Mouse (Mus musculus) CD4-positive, CD25-positive, alpha-beta regulatory T cell, adult 2 months (primary cell): ENCODE data around the gene Chst5.
"Not testable (repeated sequence)": the region's sequence is repeated elsewhere in the genome, so short reads cannot be mapped to it uniquely, and the experiment has no call there.

Source experiments
- DNase-seq: peaks from one replicate; pipeline ENCODE4 v3.0.0-alpha.2; 2012; ENCODE audit warnings: low read depth, low spot score

The Chst5 gene

DNA sequence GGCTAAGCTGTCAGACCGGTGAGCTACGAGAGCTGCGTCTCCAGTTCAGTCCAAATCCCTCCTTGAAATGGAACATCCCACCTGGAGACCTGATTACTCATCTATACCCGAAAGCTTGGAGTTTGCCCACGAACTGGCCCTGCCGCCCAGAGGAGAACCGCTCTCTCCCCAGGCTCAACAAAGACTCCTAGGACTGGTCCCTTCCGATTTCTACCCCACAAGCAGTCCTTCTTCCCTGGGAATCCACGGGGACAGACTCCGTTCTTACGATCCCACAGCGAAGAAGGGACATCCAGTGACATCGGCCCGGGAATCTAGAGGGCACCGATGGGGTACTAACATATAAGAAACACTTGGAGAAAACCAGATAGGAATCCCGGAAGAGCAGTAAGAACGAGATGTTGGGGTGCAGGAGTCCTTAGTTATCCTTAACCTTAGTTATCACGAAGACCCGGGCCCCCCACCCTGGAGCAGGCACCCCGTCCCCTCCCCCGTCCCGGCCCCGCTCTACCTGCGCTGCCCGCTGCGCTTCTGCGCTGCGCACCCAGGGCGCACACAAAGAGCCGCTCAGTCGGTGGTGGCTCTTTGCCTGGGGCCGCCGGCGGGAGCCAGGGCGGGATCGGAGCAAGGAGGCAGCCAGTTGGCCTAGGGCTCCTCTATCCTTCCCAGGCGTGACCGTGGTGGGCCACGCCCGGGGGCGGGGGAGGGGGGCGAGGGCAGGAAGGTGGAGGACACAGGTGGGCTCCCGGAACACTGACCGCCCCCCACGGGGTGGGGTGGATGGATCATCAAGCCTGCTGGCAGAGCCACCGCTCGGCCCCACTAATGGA, at the start of gene Chst5:
Gene Chst5 (minus strand): TSS at position 827 of the 830 bp plus-strand sequence.
- no peak for DNase-seq

DNA sequence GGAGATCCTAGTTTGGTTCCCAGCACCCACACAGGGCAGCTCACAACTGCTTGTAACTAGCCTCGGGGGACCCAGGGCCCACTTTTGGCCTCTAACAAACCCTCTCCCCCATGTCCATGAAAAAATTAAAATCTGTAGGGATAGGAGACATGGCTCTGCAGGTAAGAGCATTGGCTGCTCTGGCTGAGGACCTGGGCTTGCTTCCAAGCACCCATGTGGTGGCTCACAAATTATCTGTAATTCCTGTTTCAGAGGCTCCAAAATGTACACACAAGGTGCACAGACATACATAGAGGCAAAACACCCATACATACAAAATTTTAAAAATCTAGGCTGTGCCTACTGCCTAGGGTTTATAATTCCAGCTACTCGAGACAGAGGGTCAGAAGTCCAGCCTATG, 47.0 kb upstream of the Chst5 start:
- no peak for DNase-seq

DNA sequence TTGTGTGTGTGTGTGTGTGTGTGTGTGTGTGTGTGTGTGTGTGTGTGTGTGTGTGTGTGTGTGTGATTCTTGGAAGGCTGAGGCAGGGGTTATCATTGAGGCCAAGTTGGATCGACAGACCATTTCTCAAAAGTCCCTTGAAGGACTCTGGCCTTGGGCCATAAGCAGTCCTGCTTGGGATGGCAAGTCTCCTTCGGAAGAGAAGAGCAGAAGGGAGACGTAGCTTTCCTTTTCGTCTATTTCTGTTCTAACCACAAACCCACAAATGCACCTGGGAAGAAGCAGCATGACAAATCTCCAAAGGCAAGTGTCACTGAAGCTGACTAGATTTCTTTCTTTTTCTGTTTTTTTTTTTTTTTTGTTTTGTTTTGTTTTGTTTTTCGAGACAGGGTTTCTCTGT, 45.6 kb upstream of the Chst5 start:
- peak; percentile 21 for DNase-seq

DNA sequence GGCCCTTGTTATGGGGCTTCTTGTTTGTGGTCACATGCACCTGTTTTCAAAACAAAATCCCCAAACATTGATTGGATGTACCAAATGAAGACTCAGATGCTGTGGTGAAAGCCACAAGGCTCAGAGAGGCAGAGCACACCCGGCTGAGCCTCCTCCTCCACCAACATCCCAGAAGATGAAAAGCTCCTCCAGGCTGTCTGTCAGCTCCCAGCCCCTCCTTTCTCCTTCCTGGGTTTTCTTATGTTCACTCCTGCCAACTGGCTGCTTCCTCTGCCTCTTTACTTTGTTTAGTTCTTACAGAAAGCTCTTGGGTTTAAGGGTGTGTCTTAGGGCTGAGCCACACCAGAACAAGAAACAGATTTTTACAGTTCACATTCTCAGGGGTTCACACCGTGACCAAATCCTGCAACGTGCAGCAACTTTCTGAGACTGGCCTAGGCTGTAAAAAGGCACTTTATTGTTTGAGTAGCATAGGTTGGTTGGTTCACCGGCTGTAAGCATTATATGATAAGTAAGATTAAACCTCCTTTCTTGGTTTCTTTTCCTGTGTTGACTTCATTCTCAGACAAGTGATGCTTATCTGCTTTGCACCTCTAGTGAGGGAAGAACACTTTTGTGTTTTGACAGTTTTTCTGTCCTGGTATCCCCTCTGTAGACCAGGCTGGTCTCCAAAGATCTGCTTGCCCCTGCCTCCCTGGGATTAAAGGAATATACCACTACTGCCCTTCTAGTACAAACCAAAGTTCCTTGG, 44.8 kb upstream of the Chst5 start:
- peak; percentile 29 for DNase-seq

DNA sequence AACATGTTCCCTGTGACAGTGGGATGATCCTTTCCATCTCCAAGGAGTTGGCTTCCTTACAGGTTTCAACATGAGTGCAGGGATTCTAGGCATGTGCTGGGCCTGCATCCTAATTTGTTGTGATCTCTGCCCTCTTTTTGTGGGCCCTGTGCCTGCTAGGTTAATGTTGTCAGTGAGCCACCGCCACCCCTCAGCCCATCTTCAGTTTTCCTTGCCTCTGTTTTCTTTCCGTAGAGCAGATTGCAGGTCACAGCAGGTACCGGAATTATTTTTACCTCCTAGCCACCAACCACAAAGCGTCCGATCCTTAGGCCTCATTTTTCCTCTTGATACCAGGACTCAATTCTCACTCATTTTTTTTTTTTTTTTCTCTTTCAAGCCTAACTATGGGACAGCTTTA, 41.7 kb upstream of the Chst5 start:
- no peak for DNase-seq

DNA sequence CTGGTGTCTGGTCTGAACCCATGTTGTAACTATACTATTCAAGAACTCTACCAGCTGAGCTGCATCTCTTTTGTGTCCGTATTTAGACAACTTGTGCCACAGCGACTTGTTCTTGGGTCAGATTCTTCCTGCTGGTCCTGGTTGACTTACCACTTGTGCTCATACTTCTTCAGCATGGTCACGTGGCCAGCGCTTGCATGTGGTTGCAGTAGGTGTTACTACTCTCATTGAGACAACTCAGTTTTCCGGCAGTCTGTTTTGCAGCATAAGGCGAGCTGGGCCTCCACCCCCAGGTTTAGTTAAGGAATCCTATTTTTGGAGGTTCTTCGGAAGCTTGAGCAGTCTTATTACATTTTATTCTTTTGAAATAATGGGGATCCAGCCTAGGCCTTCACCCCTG, 41.1 kb upstream of the Chst5 start:
- DNase-seq = no peak

DNA sequence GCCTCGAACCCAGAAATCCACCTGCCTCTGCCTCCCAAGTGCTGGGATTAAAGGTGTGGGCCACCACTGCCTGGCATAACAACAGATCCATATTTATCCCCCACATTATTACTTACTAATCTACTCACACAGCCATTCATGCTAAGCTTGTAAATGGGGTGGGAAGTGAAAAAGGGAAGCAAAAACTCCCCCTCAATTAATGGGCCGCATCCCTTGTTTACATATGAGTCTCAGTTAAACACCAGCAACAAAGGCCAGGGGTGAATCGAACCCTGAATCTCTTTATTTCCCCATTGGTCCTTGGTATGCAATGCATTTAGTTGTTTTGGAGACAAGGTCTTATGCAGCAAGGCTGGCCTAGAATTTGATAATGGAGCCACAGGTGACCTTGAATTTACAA, 40.6 kb upstream of the Chst5 start:
- no peak for DNase-seq

DNA sequence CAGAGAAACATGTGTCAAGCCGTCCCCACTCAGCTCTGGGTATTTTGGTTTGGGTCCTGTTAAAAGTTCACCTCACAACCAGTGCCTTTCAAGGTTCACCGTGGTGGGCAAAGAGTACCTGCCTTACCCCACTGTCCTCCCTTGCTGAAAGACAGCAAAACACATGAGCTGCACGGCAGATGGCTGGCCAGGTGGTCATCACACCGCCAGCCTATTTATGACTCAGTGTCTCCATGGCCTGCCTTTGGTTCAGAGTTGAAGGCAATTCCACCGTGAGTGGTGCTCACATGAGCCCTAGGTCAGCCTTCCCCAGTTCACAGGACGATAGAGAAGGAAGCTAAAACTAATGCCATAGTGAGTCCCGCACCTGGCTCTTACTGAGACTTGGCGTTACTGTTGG, 37.7 kb upstream of the Chst5 start:
- DNase-seq = no peak

DNA sequence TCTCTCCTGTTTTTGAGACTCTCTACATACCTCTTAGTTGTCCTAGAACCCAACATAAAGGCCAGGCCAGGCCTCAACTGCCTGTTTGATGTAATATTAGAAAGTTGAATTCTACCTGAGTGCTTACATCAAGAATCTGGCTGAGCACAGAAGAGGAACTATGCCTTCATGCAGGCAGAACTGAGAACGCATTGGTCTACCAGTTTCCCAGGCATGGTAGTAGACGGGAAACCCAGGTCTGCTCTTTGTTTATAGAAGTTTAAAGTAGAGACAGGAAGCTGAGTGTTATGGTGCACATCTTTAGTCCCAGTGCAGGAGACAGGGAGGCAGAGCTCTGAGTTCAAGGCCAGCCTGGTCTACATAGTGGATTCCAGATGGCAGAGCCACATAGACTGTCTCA, 36.9 kb upstream of the Chst5 start:
- no peak for DNase-seq

DNA sequence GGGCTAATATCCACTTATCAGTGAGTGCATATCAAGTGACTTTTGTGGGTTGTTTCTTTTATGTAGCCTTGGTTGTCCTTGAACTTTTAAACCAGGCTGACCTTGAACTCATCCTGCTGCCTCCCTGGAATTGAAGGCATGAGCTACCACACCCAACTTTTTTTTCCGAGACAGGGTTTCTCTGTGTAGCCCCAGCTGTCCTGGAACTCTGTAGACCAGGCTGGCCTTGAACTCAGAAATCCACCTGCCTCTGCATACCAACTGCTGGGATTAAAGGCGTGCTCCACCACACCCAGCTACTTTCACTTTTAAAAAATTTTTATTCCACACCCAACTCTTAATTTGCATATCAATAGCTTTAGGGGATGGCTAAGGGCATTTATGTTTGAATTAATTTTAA, 33.3 kb upstream of the Chst5 start:
- DNase-seq = no peak

DNA sequence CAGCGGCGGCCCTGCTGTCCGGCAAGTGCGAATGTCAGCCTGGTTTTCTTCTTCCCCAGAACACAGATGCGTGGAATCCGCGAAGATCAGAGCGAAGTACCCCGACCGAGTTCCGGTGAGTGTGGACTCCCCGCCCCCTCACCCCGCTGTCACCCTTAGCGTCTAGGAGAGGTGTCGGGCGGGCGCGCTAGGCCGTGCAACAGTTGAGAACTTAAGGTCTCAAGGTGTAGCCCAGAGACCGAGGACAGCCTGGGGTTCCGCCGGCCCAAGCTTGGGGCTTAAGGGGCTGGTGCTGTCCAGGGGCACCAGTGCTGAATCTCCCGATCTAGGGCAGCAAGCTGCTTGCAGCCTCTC, 30.8 kb upstream of the Chst5 start:
- peak; percentile 71 for DNase-seq

DNA sequence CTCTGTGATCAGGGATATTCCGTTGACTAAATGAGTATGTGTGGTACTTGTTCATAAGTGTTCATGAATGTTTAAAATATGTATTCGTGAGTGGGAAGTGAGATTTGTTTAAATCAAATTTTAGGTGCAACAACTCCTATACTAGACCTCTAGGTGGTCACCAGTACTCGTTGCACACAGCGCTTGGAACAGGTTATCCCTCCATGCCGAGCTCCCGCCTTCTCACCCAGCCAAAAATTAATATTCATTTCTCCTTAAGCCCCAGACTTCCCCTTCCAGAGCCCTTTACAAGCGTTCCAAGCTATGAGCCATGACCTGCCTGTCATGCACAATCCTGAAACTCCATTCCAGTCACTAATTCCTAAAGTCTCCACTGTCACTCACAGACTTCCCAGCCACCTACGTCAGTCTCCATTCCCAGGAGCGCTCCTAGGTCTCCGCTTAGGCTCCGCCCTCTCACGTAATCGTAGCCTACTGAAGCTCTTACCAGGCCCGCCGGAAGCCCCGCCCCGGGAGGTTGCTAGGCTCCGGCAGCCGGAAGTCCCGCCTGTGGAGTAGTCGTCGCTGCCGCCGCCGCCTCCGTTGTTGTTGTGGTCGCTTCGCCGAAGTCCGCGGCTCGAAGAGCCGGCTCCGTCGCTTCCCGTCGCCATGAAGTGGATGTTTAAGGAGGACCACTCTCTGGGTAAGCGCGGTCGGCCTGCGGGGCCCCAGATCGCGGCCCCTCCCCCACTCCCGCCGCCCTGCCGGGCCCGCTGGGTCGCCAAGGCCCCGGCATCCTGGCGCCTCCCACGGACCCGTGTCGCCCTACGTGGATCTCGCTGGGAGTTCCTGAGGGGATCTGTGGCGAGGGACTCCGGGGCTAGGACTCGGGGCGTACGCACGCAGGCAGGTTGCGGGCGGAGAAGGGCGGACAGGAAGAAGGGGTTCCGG, 30.2 kb upstream of the Chst5 start, which contains the start of gene Gabarapl2:
Gene Gabarapl2 (plus strand): TSS at position 533 of the 930 bp plus-strand sequence.
- DNase-seq = peak; percentile 95

DNA sequence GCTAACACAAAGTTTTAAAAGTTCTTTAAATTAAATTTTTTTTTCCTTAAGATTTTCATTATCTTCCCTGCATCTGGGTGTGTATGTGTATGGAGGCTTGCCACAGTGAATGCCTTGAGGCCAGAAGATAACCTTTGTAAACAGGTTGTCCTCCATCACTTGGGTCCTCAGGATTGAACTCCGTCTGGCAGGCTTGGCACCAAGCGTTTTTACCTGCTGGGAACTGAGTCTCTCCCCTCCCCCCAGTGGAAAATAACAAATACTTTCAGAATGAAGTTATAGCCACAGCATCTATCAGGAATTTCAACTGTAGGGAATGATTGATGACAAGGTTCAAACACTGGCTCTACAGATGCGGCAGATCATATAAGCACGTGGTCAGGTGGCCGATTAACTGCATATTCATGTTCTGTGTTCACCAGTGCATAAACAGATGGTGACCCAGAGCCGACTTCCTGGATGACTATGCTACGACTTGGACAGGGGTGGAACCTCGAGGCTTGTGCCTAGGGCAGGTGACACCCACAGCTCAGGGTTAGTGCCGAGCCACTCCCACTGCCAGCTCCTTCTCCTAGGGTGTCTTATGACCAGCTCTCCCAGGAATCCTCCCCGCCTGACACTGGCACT, 29.4 kb upstream of the Chst5 start:
- DNase-seq = peak; percentile 67

DNA sequence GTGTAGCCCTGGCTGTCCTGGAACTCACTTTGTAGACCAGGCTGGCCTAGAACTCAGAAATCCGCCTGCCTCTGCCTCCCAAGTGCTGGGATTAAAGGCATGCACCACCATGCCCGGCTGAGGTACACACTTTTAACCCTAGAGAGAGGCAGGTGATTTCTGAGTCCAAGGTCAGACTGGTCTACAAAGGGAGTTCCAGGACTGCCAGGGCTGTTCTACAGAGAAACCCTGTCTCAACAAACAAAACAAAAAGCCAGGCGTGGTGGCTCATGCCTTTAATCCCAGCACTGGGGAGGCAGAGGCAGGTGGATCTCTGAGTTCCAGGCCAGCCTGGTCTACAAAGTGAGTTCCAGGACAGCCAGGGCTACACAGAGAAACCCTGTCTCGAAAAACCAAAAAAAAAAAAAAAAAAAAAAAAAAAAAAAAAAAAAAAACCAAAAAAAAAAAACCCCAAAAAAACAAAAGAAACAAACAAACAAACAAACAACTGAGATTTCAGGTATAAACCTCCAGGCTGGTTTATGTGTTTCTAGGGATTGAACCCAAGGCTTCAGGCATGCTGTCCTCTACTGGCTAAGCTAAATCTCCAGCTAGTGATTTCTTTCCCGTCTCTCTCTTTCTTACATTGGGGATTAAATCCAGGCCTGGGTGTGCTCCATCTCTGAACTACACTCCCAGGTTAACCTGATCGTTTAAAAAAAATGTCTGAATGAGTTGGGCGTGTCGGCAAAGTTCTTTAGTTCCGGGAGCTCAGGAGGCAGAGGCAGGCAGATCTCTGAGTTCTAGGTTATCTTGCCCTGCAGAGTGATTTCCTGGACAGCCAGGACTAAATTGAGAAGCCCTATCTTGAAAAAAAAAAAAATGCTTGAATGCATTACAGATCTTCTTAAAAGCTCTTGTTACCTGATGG, 28.1 kb upstream of the Chst5 start:
- not testable (repeated sequence) for DNase-seq

DNA sequence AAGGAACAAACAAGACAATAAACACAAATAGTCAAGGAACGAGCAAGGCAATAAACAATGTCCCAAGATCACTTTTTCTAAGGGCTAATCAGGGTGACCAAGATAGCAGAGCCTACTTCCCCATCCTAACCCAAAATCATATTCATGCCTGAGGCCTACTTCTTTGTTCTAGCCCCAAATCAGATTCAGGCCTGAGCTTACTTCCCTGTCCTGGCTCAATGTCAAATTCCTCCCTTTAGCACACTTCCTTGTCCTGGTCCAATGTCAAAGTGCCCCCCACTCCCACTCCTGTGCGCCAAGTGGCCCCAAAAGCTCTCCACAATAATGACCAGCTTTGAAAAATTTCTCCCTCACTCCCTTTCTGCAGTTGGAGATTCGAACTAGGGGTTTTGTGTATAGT, 26.9 kb upstream of the Chst5 start:
- DNase-seq = no peak

DNA sequence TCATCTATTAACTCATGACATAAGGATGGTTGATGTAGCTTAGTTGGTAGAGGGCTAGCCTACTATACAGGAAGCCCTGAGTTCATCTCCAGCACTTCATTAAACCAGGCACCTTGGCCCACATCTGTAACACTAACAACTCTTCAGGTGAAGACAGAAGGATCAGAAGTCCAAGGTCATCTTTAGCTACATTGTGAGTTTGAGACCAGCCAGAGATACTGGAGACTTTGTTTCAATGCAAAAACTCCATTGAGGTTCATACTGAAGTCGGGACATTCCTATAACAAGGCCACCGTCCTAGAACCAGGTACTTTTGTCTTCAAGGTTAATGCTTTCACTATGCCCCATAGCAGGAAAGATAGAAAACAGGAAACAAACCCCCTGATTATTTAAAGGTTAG, 24.0 kb upstream of the Chst5 start:
- DNase-seq = no peak

DNA sequence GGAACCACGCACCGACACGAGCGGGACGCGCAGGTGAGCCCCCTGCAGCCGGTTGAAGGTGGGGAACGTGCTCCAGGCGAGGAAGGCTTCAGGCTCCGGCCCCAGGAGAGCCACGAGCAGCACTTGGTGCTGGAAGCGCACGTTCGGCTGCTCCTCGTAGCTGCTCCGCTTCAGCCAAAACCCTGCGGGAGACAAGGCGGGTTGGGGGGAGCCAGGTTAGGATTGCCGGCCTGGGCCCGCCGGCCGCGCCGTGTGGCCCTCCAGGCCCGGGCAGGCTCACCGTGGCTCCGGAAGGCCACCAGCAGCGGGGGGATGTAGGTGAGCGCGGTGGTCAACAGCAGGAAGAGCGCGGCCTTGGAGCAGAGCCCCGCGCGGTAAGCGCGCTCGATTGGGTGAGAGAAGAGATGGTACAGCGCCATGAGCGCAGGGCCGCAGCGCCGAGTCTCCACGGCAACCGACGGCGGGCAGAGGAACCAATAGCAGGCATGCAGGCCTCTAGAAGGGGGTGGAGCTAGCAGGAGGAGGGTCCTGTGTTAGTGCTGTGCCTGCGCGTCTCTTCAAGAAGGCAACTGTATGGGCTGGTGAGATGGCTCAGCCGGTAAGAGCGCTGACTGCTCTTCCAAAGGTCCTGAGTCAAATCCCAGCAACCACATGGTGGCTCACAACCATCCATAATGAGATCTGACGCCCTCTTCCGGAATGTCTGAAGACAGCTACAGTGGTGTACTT, 23.3 kb upstream of the Chst5 start, which contains the start of gene Tmem231:
Gene Tmem231 (minus strand): TSS at position 534 of the 729 bp plus-strand sequence.
- DNase-seq = peak; percentile 95

DNA sequence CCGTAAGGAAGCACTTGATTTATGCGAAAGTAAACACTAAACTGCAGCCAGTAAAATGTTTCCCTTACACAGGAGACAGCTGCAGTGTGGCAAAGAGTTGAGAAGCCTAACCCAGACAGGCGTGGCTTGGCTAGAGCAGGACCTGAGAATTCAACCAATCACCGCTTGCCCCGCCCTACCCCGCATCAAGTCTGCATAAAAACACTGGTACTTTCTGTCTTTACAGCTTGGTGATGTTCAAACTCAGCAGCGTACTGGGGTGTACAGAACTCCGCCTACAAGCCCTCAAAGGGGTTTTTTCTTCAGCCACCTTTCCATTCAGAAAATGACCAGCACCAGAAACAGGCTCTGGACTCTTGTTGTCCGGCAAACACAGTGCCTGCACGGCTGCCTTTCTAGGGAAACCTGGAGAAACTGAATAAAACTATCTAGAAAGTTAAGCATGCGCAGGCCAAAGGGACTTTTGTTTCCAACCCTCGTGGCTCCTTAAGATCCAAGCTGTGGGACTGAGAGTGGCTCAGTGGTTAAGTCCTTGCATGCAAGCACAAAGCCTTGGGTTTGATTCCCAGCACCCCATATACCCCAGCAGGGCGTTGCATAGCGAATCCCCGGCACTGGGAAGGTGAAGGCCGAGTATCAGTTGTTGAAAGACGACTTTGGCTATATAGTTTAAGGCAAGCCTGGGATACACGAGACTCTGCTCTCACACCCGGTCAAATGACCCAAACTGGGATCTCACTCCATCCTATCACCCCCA, 22.5 kb upstream of the Chst5 start:
- peak; percentile 60 for DNase-seq

DNA sequence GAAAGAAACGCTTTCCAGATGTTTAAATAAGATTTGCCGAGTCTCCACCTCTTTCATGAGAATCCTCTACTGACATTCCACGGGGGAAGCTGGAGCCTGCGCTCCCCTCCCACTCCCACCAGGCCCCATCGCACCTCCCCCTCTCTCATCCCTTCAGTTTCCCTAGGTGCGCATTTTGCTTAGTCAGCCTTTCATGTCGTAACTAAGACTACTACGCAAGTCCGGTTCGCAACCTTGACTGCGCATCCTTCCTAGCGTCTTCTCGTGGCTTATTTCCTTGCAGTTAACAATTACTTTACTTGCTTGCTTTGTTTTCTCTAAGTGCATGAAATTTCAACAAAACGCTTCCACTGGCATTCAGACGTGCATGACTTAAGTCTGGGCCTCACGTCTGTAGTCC, 21.5 kb upstream of the Chst5 start:
- no peak for DNase-seq
